Mouse (Mus musculus) heart, adult 2 months (tissue): ENCODE results near the gene Lrrc26. TPM values are rescaled to one million over a fixed set of nuclear protein-coding genes. Genes with fewer than 3 reads are reported as not detected.

Source experiments
- DNase-seq, 2 experiments: peaks; one replicate each; pipeline ENCODE4 v3.0.0; 2021
- H3K27ac ChIP-seq: fragments of 200-600 bp; 2 replicates; pipeline ENCODE4 v1.8.1; 2022
- H3K27me3 ChIP-seq: fragments of 200-500 bp; 2 replicates; pipeline ENCODE4 v1.6.1; 2012; ENCODE audit warnings: mild to moderate bottlenecking, low read length, inconsistent platforms, mixed read lengths; ENCODE audit not compliant: control insufficient read depth, insufficient read depth
- H3K36me3 ChIP-seq: fragments of 200-500 bp; 2 replicates; pipeline ENCODE4 v1.6.1; 2012; ENCODE audit warnings: low read length, inconsistent platforms; ENCODE audit not compliant: control insufficient read depth, insufficient read depth
- H3K4me1 ChIP-seq: fragments of 200-500 bp; 2 replicates; pipeline ENCODE4 v1.6.1; 2011; ENCODE audit warnings: low read length; ENCODE audit not compliant: control insufficient read depth, insufficient read depth
- H3K4me3 ChIP-seq: fragments of 200-600 bp; 2 replicates; pipeline ENCODE4 v1.8.1; 2022
- H3K79me2 ChIP-seq: fragments of 200-500 bp; replicated peaks from 2 replicates; pipeline ENCODE4 v1.6.1; 2012; ENCODE audit warnings: mild to moderate bottlenecking, inconsistent platforms, low read length, moderate library complexity, mixed read lengths; ENCODE audit not compliant: control insufficient read depth, insufficient read depth
- H3K9ac ChIP-seq: fragments of 200-500 bp; 2 replicates; pipeline ENCODE4 v1.6.1; 2012; ENCODE audit warnings: low read depth, mild to moderate bottlenecking, control low read depth, inconsistent platforms, low read length, mixed read lengths
- CTCF ChIP-seq: fragments of 200-600 bp; IDR thresholded peaks from 2 replicates; pipeline ENCODE4 v1.8.1; 2022; ENCODE audit warnings: antibody characterized with exemption, mild to moderate bottlenecking, moderate library complexity
- EP300 ChIP-seq: fragments of 200-500 bp; IDR thresholded peaks from 2 replicates; pipeline ENCODE4 v1.6.1; 2011; ENCODE audit warnings: low read depth, low read length, control low read depth; ENCODE audit not compliant: insufficient read depth
- POLR2A ChIP-seq: fragments of 200-500 bp; IDR thresholded peaks from 2 replicates; pipeline ENCODE4 v1.6.1; 2011; ENCODE audit warnings: mild to moderate bottlenecking, low read depth, low read length, control low read depth; ENCODE audit not compliant: insufficient read depth
- WGBS: fragments of 180-500 bp; shearing (Covaris S2); methylation state at CpG from one replicate; pipeline ENCODE4 v1.1.7; 2018; 5-methylcytosine and 5-hydroxymethylcytosine counted together
- intact Hi-C: fragments of 180-260 bp; cut with DNase I; formaldehyde crosslinking; loops from one replicate; pipeline ENCODE4 v1.15.1; 2025
- long read RNA-seq: library from polyadenylated mRNA; stranded (forward); transcript quantifications from one replicate; pipeline ENCODE4 v2.0.0, GENCODE M21; 2021
- polyA plus RNA-seq: library from polyadenylated mRNA; depleted of rRNA; stranded (reverse); fragments of >200 nt; gene quantifications from 2 replicates; pipeline ENCODE4 v1.2.3, GENCODE M21; 2012; rRNA removed
- total RNA-seq, 2 experiments: library from RNA; stranded (reverse); gene quantifications; 2 replicates each; pipeline ENCODE4 v1.2.3; 2021

Lrrc26 gene
- total RNA-seq (not detected), polyA plus RNA-seq (2.9 TPM in 1 of 2 replicates, not detected in the other)
- long read RNA-seq: 0 reads

- Histone ChIP-seq H3K36me3 (no peaks in the 10 kb centered on the region), H3K27ac (no peak within 1 kb of the TSS), H3K27me3 (peaks cover 6% of the 10 kb centered on the region), H3K9ac (no peak within 1 kb of the TSS), H3K4me3 (peak within 1 kb of the TSS; percentile 40), H3K4me1 (peaks cover 7% of the 10 kb centered on the region), H3K79me2 (no peaks in the 10 kb centered on the region)
- 10% methylated on average over 11 of the region's 11 CpGs for WGBS
- DNase-seq: no peak
- intact Hi-C loops: no loop called here
- TF ChIP-seq EP300: no peak
- TF ChIP-seq CTCF: no peak
- no peak for TF ChIP-seq POLR2A
Measured at GRCm38 (mm10) chr2:25289651-25290050, at the start of gene Lrrc26. Gene Lrrc26, plus strand, starts transcription at chr2:25289915.

GRCm38 (mm10) chr2:25240310-25240709 is 49.4 kb upstream of the Lrrc26 start:
- Histone ChIP-seq H3K4me3 (no peak overlapping the region; the same call in 1 of the 2 replicates), H3K36me3 (no peaks in the 10 kb centered on the region), H3K27ac (no peak overlapping the region), H3K27me3 (peaks cover 5% of the 10 kb centered on the region; the same call in 1 of the 2 replicates), H3K4me1 (peaks cover 2% of the 10 kb centered on the region; the same call in 1 of the 2 replicates), H3K9ac (no peak overlapping the region), H3K79me2 (no peaks in the 10 kb centered on the region)
- intact Hi-C loops: no loop called here
- TF ChIP-seq CTCF: no peak
- no peak for TF ChIP-seq POLR2A
- TF ChIP-seq EP300: no peak
- no peak for DNase-seq
- 58% methylated on average over 8 of the region's 8 CpGs for WGBS

GRCm38 (mm10) chr2:25240723-25241437 is 48.8 kb upstream of the Lrrc26 start:
- intact Hi-C loops: no loop called here
- peak; percentile 66 to 67 for DNase-seq
- Histone ChIP-seq H3K27me3 (peaks cover 5% of the 10 kb centered on the region; the same call in 1 of the 2 replicates), H3K4me3 (peak overlapping the region; percentile 36), H3K9ac (0 out of 2 replicates have a peak overlapping the region, but pooled peaks have one; percentile 25), H3K36me3 (no peaks in the 10 kb centered on the region), H3K79me2 (no peaks in the 10 kb centered on the region), H3K27ac (no peak overlapping the region; the same call in 1 of the 2 replicates), H3K4me1 (peaks cover 2% of the 10 kb centered on the region; the same call in 1 of the 2 replicates)
- 3% methylated on average over 29 of the region's 29 CpGs for WGBS
- TF ChIP-seq CTCF (no peak), POLR2A (no peak), EP300 (no peak)

- H3K4me3 ChIP-seq: no peak overlapping the region
- 19% methylated on average over 6 of the region's 6 CpGs for WGBS
- no peak for DNase-seq
- no peaks in the 10 kb centered on the region for H3K79me2 ChIP-seq
- H3K36me3 ChIP-seq: no peaks in the 10 kb centered on the region
- intact Hi-C loops: no loop called here
- H3K27ac ChIP-seq: no peak overlapping the region
- TF ChIP-seq CTCF (no peak), POLR2A (no peak), EP300 (no peak)
- peaks cover 2% of the 10 kb centered on the region; the same call in 1 of the 2 replicates for H3K4me1 ChIP-seq
- H3K27me3 ChIP-seq: peaks cover 5% of the 10 kb centered on the region; the same call in 1 of the 2 replicates
- H3K9ac ChIP-seq: no peak overlapping the region
Measured at GRCm38 (mm10) chr2:25241438-25241775, 48.3 kb upstream of the Lrrc26 start.

- Histone ChIP-seq H3K79me2 (no peaks in the 10 kb centered on the region), H3K4me1 (peaks cover 2% of the 10 kb centered on the region; the same call in 1 of the 2 replicates), H3K4me3 (peak within 1 kb of the TSS; percentile 36), H3K36me3 (no peaks in the 10 kb centered on the region), H3K9ac (no peak within 1 kb of the TSS), H3K27ac (no peak within 1 kb of the TSS; the same call in 1 of the 2 replicates), H3K27me3 (peaks cover 5% of the 10 kb centered on the region; the same call in 1 of the 2 replicates)
- intact Hi-C loops: no loop called here
- under 1% methylated on average over 53 of the region's 59 CpGs for WGBS
- no peak for DNase-seq
- TF ChIP-seq POLR2A (no peak), CTCF (no peak), EP300 (no peak)
Measured at GRCm38 (mm10) chr2:25242101-25242506, 47.6 kb upstream of the Lrrc26 start, which contains the start of the genes Rnf208 and Cysrt1. Gene Rnf208, plus strand, starts transcription at chr2:25242255. Gene Cysrt1, minus strand, starts transcription at chr2:25242452.

GRCm38 (mm10) chr2:25243342-25243741 is 46.4 kb upstream of the Lrrc26 start:
- Histone ChIP-seq H3K4me3 (no peak overlapping the region), H3K9ac (no peak overlapping the region), H3K4me1 (peaks cover 2% of the 10 kb centered on the region; the same call in 1 of the 2 replicates), H3K36me3 (no peaks in the 10 kb centered on the region), H3K27me3 (peaks cover 5% of the 10 kb centered on the region; the same call in 1 of the 2 replicates), H3K27ac (no peak overlapping the region), H3K79me2 (no peaks in the 10 kb centered on the region)
- no peak for TF ChIP-seq EP300
- TF ChIP-seq POLR2A: no peak
- TF ChIP-seq CTCF: no peak
- DNase-seq: no peak
- WGBS: 71% methylated on average over 8 of the region's 8 CpGs
- intact Hi-C loops: no loop called here
